Mouse (Mus musculus) bone marrow macrophage, adult 2 months (primary cell): ENCODE data around the gene 4933411K16Rik.

Experiments used
- CTCF ChIP-seq: IDR thresholded peaks from 2 replicates; pipeline ENCODE4 v1.5.1; 2012; ENCODE audit warnings: low read depth, mild to moderate bottlenecking, low read length, moderate library complexity
- POLR2A ChIP-seq: IDR thresholded peaks from 2 replicates; pipeline ENCODE4 v1.6.1; 2012; ENCODE audit warnings: mild to moderate bottlenecking, low read depth, low read length, borderline replicate concordance

- TF ChIP-seq CTCF (no peak), POLR2A (no peak)
Observed at GRCm38 (mm10) chr19:42072802-42073201, 20.8 kb downstream of the 4933411K16Rik start.
